Mouse (Mus musculus) embryonic facial prominence, embryonic 15.5 days (tissue): ENCODE measurements at regions not wholly inside any gene's neighbourhood (a gene's known extent, or its start where the extent isn't known, plus 50 kb on each side); places are given as distances from the start of the nearest gene placed in this dataset.
A peak's percentile ranks its signal among the peaks of the same experiment; 100 is the strongest.

Experiments
- ATAC-seq: fragments of 200-750 bp; cut with Nextera tagmentation; 2 replicates; pipeline ENCODE4 v1.8.0; 2017; ENCODE audit warnings: low read depth, moderate TSS enrichment; ENCODE audit not compliant: insufficient number of reproducible peaks, low FRiP score, low TSS enrichment
- H3K27ac ChIP-seq: fragments of 300-500 bp; sonication (generic); replicated peaks from 2 replicates; pipeline ENCODE4 v1.5.1; 2015; ENCODE audit warnings: mild to moderate bottlenecking, inconsistent platforms
- H3K27me3 ChIP-seq: fragments of 300-500 bp; sonication (generic); 2 replicates; pipeline ENCODE4 v1.6.1; 2015; ENCODE audit warnings: inconsistent platforms
- H3K36me3 ChIP-seq: fragments of 300-500 bp; sonication (generic); 2 replicates; pipeline ENCODE4 v1.6.1; 2015; ENCODE audit warnings: mild to moderate bottlenecking, inconsistent platforms
- H3K4me1 ChIP-seq: fragments of 300-500 bp; sonication (generic); 2 replicates; pipeline ENCODE4 v1.6.1; 2015; ENCODE audit warnings: inconsistent platforms
- H3K4me2 ChIP-seq: fragments of 300-500 bp; sonication (generic); replicated peaks from 2 replicates; pipeline ENCODE4 v1.6.1; 2015; ENCODE audit warnings: mild to moderate bottlenecking, inconsistent platforms
- H3K4me3 ChIP-seq: fragments of 300-500 bp; sonication (generic); replicated peaks from 2 replicates; pipeline ENCODE4 v1.5.1; 2015; ENCODE audit warnings: mild to moderate bottlenecking, inconsistent platforms
- H3K9ac ChIP-seq: fragments of 300-500 bp; sonication (generic); 2 replicates; pipeline ENCODE4 v1.6.1; 2015; ENCODE audit warnings: inconsistent platforms
- H3K9me3 ChIP-seq: fragments of 300-500 bp; sonication (generic); replicated peaks from 2 replicates; pipeline ENCODE4 v1.6.1; 2016; ENCODE audit warnings: inconsistent platforms
- WGBS: fragments of 180-500 bp; shearing (Covaris S2); methylation state at CpG from one replicate; pipeline ENCODE4 v1.1.7; 2015; 5-methylcytosine and 5-hydroxymethylcytosine counted together

- no peaks in the 10 kb centered on the region for H3K9me3 ChIP-seq
- no peaks in the 10 kb centered on the region for H3K36me3 ChIP-seq
- 83% methylated on average over 5 of the region's 5 CpGs for WGBS
- no peaks in the 10 kb centered on the region for H3K27me3 ChIP-seq
- no peak overlapping the region for H3K9ac ChIP-seq
- H3K4me2 ChIP-seq, result no peak overlapping the region
- no peaks in the 10 kb centered on the region for H3K4me1 ChIP-seq
- no peak overlapping the region for H3K4me3 ChIP-seq
- no peak for ATAC-seq
- H3K27ac ChIP-seq, result no peak overlapping the region
Measured at GRCm38 (mm10) chr10:106058050-106058449, 216.9 kb upstream of the Mettl25 start.

DNA sequence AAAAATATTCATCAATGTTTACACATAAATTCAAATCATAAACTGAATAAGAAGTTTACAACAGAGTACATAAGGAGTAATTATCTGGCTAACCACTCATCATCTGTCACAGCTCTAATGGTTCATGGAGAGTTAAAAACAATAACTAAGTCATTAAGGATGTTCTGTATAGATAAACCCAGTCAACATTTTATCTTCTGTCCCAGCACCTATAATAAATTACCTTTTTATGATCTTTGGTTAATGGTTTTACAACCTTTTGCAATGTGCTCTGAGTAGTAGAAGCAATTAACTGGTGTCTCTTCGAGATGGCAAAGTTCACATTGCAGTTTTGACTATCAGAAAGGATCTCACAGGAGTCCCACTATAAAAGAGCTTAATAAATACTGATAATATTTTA is 197.3 kb upstream of the Mettl25 start:
- ATAC-seq, result no peak
- 77% methylated on average over 1 of the region's 1 CpGs for WGBS
- no peaks in the 10 kb centered on the region for H3K9me3 ChIP-seq

DNA sequence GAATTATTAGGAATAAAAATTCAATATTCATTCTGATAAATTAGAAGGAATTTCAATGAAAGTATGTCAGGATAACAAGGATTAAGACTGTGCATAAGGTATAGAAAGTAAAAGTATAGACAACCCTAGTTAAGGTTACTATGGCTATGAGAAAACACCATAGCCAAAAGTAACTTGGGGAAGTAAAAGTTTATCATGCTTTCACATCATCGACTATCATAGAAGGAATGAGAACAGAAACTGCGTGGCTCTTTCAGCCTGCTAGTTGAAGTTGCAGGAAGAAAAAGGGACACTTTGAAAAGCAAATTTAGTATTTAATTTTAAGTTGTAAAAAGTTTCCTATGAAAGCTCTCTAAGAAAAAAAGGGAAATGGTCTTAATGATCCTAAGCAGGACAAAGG is 196.9 kb upstream of the Mettl25 start:
- ATAC-seq, result no peak
- H3K27me3 ChIP-seq, result no peaks in the 10 kb centered on the region
- H3K4me1 ChIP-seq, result no peaks in the 10 kb centered on the region
- H3K27ac ChIP-seq, result no peak overlapping the region
- no peak overlapping the region for H3K9ac ChIP-seq
- no peak overlapping the region for H3K4me2 ChIP-seq
- no peaks in the 10 kb centered on the region for H3K36me3 ChIP-seq
- H3K4me3 ChIP-seq, result no peak overlapping the region
- 90% methylated on average over 2 of the region's 2 CpGs for WGBS
- no peaks in the 10 kb centered on the region for H3K9me3 ChIP-seq

More for the DNA sequence above, 197.3 kb upstream of the Mettl25 start:
- no peaks in the 10 kb centered on the region for H3K4me1 ChIP-seq
- no peaks in the 10 kb centered on the region for H3K27me3 ChIP-seq
- no peak overlapping the region for H3K4me3 ChIP-seq
- H3K9ac ChIP-seq, result no peak overlapping the region
- H3K36me3 ChIP-seq, result no peaks in the 10 kb centered on the region
- no peak overlapping the region for H3K4me2 ChIP-seq
- H3K27ac ChIP-seq, result no peak overlapping the region

- no peaks in the 10 kb centered on the region for H3K36me3 ChIP-seq
- ATAC-seq, result no peak
- no peaks in the 10 kb centered on the region for H3K27me3 ChIP-seq
- H3K4me2 ChIP-seq, result no peak overlapping the region
- H3K9me3 ChIP-seq, result no peaks in the 10 kb centered on the region
- H3K4me1 ChIP-seq, result no peaks in the 10 kb centered on the region
- H3K9ac ChIP-seq, result no peak overlapping the region
- no peak overlapping the region for H3K4me3 ChIP-seq
- WGBS, result 84% methylated on average over 4 of the region's 4 CpGs
- no peak overlapping the region for H3K27ac ChIP-seq
Measured at GRCm38 (mm10) chr10:106033416-106033815, 192.2 kb upstream of the Mettl25 start.

GRCm38 (mm10) chr10:106024648-106025047 is 183.5 kb upstream of the Mettl25 start:
- Histone ChIP-seq H3K27me3 (no peaks in the 10 kb centered on the region), H3K27ac (no peak overlapping the region), H3K4me3 (no peak overlapping the region), H3K36me3 (no peaks in the 10 kb centered on the region), H3K4me1 (no peaks in the 10 kb centered on the region), H3K4me2 (no peak overlapping the region), H3K9ac (no peak overlapping the region), H3K9me3 (no peaks in the 10 kb centered on the region)
- 64% methylated on average over 1 of the region's 1 CpGs for WGBS
- ATAC-seq, result no peak

DNA sequence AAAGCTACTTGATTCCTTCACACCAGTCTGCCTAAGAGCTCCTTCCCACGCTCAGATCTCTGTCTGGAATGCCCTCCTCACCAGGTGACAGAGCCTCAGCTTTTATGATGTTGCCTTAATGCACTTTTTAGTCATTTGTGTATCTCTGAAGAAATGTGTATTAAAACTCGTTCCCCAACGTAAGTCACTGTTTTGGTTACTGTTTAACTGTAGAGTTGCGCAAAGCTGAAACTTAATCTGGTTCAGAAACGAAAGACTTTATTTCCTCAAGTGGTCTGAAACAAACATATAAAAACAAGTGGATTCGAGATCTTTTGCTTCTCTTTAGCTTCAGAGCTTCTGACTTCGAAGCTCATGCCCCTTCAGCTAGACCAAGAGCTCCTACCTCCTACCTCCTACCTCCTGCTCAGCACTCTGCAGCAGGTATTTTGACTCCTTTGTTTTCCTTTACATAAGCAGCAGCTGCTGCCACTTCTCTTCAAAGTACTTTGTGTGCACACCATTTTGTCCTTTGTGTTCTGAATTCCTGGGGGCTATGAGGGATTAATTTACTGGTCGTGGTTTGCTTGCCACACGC is 182.5 kb upstream of the Mettl25 start:
- no peaks in the 10 kb centered on the region for H3K9me3 ChIP-seq
- H3K4me1 ChIP-seq, result no peaks in the 10 kb centered on the region
- H3K4me2 ChIP-seq, result no peak overlapping the region
- no peaks in the 10 kb centered on the region for H3K27me3 ChIP-seq
- no peaks in the 10 kb centered on the region for H3K36me3 ChIP-seq
- H3K9ac ChIP-seq, result no peak overlapping the region
- WGBS, result 47% methylated on average over 9 of the region's 9 CpGs
- ATAC-seq, result 0 out of 2 replicates have a peak, but pooled peaks have one; percentile 60
- no peak overlapping the region for H3K27ac ChIP-seq
- H3K4me3 ChIP-seq, result no peak overlapping the region

DNA sequence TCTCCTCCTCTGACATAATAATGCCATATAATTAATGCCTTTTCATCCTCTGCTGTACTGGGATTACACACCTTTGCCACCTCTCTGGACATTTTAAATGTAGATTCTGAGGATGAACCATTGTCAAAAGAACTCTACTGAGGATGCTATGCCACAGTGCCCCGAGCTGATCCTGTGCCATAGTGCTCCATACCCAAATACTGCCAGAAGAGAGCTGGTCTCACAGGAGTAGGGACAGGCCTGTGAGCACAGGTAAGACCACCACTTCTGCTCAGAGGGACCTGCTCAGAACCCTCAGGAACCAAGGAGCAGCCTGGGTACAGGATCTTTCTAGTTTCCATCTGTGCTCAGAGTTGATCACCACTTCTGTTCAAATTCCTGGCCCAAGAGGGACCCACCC is 174.8 kb upstream of the Mettl25 start:
- 77% methylated on average over 1 of the region's 1 CpGs for whole genome bisulfite sequencing
- Histone ChIP-seq H3K36me3 (no peaks in the 10 kb centered on the region), H3K27ac (no peak overlapping the region), H3K9me3 (no peaks in the 10 kb centered on the region), H3K4me3 (no peak overlapping the region), H3K4me1 (no peaks in the 10 kb centered on the region), H3K9ac (no peak overlapping the region), H3K4me2 (no peak overlapping the region), H3K27me3 (no peaks in the 10 kb centered on the region)
- no peak for ATAC-seq

GRCm38 (mm10) chr10:106015436-106015835 is 174.3 kb upstream of the Mettl25 start:
- H3K4me2 ChIP-seq, result no peak overlapping the region
- no peak for ATAC-seq
- H3K9me3 ChIP-seq, result no peaks in the 10 kb centered on the region
- H3K4me3 ChIP-seq, result no peak overlapping the region
- no peak overlapping the region for H3K9ac ChIP-seq
- no peaks in the 10 kb centered on the region for H3K27me3 ChIP-seq
- no peak overlapping the region for H3K27ac ChIP-seq
- no peaks in the 10 kb centered on the region for H3K4me1 ChIP-seq
- no peaks in the 10 kb centered on the region for H3K36me3 ChIP-seq
- WGBS, result 87% methylated on average over 1 of the region's 1 CpGs

GRCm38 (mm10) chr10:106010131-106010530 is 169.0 kb upstream of the Mettl25 start:
- H3K27ac ChIP-seq, result no peak overlapping the region
- ATAC-seq, result no peak
- H3K4me3 ChIP-seq, result no peak overlapping the region
- 21% methylated on average over 2 of the region's 2 CpGs for WGBS
- no peaks in the 10 kb centered on the region for H3K9me3 ChIP-seq
- H3K36me3 ChIP-seq, result no peaks in the 10 kb centered on the region
- H3K9ac ChIP-seq, result no peak overlapping the region
- H3K27me3 ChIP-seq, result no peaks in the 10 kb centered on the region
- H3K4me1 ChIP-seq, result no peaks in the 10 kb centered on the region
- no peak overlapping the region for H3K4me2 ChIP-seq

DNA sequence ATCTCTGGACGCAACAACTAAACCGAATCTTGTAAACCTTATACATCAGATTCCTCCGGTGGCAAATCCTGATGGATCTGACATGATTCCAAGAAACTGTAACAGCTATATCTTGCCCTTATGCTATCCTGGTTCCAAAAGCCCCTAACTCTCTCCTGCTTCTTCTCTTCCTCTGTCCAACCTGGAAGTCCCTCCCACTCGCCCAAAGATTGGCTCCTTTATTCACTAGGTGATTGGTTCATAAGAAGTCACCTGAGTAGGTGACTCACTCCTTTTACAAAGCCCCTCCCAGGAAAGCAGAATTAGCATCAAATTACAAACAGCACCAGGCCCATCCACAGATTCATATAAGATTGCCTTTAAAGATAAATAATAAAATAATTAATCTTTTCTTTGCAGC is 166.2 kb upstream of the Mettl25 start:
- Histone ChIP-seq H3K9ac (no peak overlapping the region), H3K36me3 (no peaks in the 10 kb centered on the region), H3K4me2 (no peak overlapping the region), H3K4me1 (no peaks in the 10 kb centered on the region), H3K9me3 (no peaks in the 10 kb centered on the region), H3K4me3 (no peak overlapping the region), H3K27me3 (no peaks in the 10 kb centered on the region), H3K27ac (no peak overlapping the region)
- ATAC-seq, result no peak
- WGBS, result 89% methylated on average over 4 of the region's 4 CpGs

DNA sequence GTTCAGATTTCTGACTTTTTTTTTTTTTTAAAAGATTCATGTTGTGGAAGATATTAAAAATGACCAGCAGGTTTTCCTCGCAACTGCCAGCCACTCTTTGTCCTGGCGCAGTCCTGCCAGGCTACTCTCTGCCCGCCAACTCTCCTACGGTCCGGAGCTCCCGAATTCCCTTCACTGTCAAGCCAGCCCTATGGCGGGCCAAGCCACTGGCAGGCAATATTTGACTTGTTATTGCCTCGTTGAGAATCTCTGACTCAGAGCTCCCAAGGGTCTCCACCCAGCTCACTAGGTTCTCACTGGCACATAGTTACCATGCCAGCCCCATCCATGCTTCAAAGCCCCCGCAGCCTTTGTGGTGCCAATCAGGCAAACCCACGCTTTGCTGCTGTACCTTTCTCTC is 165.7 kb upstream of the Mettl25 start:
- H3K9me3 ChIP-seq, result no peaks in the 10 kb centered on the region
- H3K4me3 ChIP-seq, result no peak overlapping the region
- 88% methylated on average over 10 of the region's 10 CpGs for WGBS
- no peak for ATAC-seq
- H3K36me3 ChIP-seq, result no peaks in the 10 kb centered on the region
- no peak overlapping the region for H3K4me2 ChIP-seq
- no peaks in the 10 kb centered on the region for H3K4me1 ChIP-seq
- H3K9ac ChIP-seq, result no peak overlapping the region
- H3K27me3 ChIP-seq, result no peaks in the 10 kb centered on the region
- H3K27ac ChIP-seq, result no peak overlapping the region

GRCm38 (mm10) chr10:106006061-106006460 is 164.9 kb upstream of the Mettl25 start:
- no peak for ATAC-seq
- Histone ChIP-seq H3K27me3 (no peaks in the 10 kb centered on the region), H3K27ac (no peak overlapping the region), H3K4me1 (no peaks in the 10 kb centered on the region), H3K4me2 (no peak overlapping the region), H3K9ac (no peak overlapping the region), H3K4me3 (no peak overlapping the region), H3K36me3 (no peaks in the 10 kb centered on the region), H3K9me3 (no peaks in the 10 kb centered on the region)
